Mouse (Mus musculus): Measurements from ENCODE around the gene Swap70.

DNA sequence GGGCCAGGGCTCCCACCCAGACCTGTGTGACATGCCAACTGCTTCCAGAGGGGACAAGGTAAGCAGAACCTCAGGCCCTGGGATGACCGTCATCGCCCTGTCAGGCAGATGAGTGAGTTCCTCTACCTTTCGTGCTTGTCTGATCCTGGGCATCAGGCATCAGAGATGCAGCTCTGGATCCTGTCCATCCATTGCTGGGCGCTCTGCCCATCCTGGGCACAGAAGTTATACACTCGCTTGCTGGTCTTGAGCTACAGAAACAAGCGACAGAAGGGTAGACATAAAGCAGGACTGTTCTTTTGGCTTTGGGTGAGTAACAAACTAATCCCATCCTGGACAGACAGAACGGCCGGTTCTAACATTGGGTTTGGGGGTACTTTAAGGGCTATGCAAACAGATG is 87.7 kb downstream of the Swap70 start:
- TF ChIP-seq CTCF (IDR thresholded peaks at IDR 0.05) (no peak), EP300 (IDR thresholded peaks at IDR 0.05) (no peak)

Data from lung, postnatal 0 days (tissue).